Mouse (Mus musculus) brain, adult 2 months (tissue): ENCODE results near the gene Ssty2.
"Not testable (repeated sequence)": the region's sequence is repeated elsewhere in the genome, so short reads cannot be mapped to it uniquely, and the experiment has no call there.

ENCODE experiments used
- DNase-seq: peaks from one replicate; pipeline ENCODE4 v3.0.0; 2011; ENCODE audit warnings: low read depth, low spot score

The Ssty2 gene

GRCm38 (mm10) chrY:67047972-67048371 lies at the start of gene Ssty2:
Gene Ssty2 (minus strand): TSS chrY:67048072.
- DNase-seq, result not testable (repeated sequence)
